Mouse (Mus musculus) lung, embryonic 14.5 days (tissue): ENCODE results near the gene Inafm1. TPM values are rescaled to one million over a fixed set of nuclear protein-coding genes. Genes with fewer than 3 reads are reported as not detected.
A peak's percentile ranks its signal among the peaks of the same experiment; 100 is the strongest.

ENCODE experiments used
- ATAC-seq: fragments of 200-750 bp; cut with Nextera tagmentation; 2 replicates; pipeline ENCODE4 v1.8.0; 2017; ENCODE audit warnings: mild to moderate bottlenecking, moderate TSS enrichment, moderate library complexity; ENCODE audit not compliant: insufficient read depth
- DNase-seq: peaks from one replicate; pipeline ENCODE4 v3.0.0-alpha.2; 2015
- H3K27ac ChIP-seq: fragments of 300-500 bp; sonication (generic); 2 replicates; pipeline ENCODE4 v1.5.1; 2014; ENCODE audit warnings: low read depth, mild to moderate bottlenecking, moderate library complexity
- H3K27me3 ChIP-seq: fragments of 300-500 bp; sonication (generic); 2 replicates; pipeline ENCODE4 v1.6.1; 2014; ENCODE audit warnings: low read length, control low read depth; ENCODE audit not compliant: insufficient read depth
- H3K36me3 ChIP-seq: fragments of 300-500 bp; sonication (generic); 2 replicates; pipeline ENCODE4 v1.6.1; 2014; ENCODE audit warnings: control low read depth; ENCODE audit not compliant: insufficient read depth
- H3K4me1 ChIP-seq: fragments of 300-500 bp; sonication (generic); 2 replicates; pipeline ENCODE4 v1.6.1; 2014; ENCODE audit warnings: antibody characterized with exemption, control low read depth; ENCODE audit not compliant: insufficient read depth
- H3K4me2 ChIP-seq: fragments of 300-500 bp; sonication (generic); 2 replicates; pipeline ENCODE4 v1.6.1; 2014; ENCODE audit warnings: mild to moderate bottlenecking
- H3K4me3 ChIP-seq: fragments of 300-500 bp; sonication (generic); 2 replicates; pipeline ENCODE4 v1.5.1; 2014; ENCODE audit warnings: low read depth, low read length
- H3K9ac ChIP-seq: fragments of 300-500 bp; sonication (generic); 2 replicates; pipeline ENCODE4 v1.6.1; 2014
- H3K9me3 ChIP-seq: fragments of 300-500 bp; sonication (generic); 2 replicates; pipeline ENCODE4 v1.6.1; 2016; ENCODE audit warnings: low read depth, low read length, control low read depth
- CTCF ChIP-seq: IDR thresholded peaks from 2 replicates; pipeline ENCODE4 v1.5.1; 2016; ENCODE audit warnings: antibody characterized with exemption, low read depth
- WGBS: fragments of 180-500 bp; shearing (Covaris S2); extraction: QIAGEN DNeasy Blood & Tissue Kit; methylation state at CpG from one replicate; pipeline ENCODE4 v1.1.7; 2014; 5-methylcytosine and 5-hydroxymethylcytosine counted together
- polyA plus RNA-seq: library from polyadenylated mRNA; unstranded; fragments of >200 nt; fragmentation: Nextera tagmentation; extraction: Ambion mirVana; gene quantifications from 2 replicates; pipeline ENCODE4 v1.2.1, GENCODE M21; 2014

Inafm1 gene
- polyA plus RNA-seq, 1 experiment from 2014 or later, result 14.5 TPM

GRCm38 (mm10) chr7:16312672-16313311, 39.4 kb upstream of the Inafm1 start:
- Histone ChIP-seq H3K4me2 (peak overlapping the region; percentile 100), H3K27me3 (peaks cover 12% of the 10 kb centered on the region), H3K9ac (peak overlapping the region; percentile 81), H3K4me1 (peaks cover 17% of the 10 kb centered on the region), H3K36me3 (no peaks in the 10 kb centered on the region), H3K4me3 (peak overlapping the region; percentile 59), H3K9me3 (no peaks in the 10 kb centered on the region), H3K27ac (peak overlapping the region; percentile 95)
- TF ChIP-seq CTCF, result no peak
- ATAC-seq (peak; percentile 10; the same call in 1 of the 2 replicates), DNase-seq (peak; percentile 88)
- under 1% methylated on average over 12 of the region's 12 CpGs for WGBS

- no peak for TF ChIP-seq CTCF
- peak; percentile 52 for DNase-seq
- under 1% methylated on average over 49 of the region's 49 CpGs for WGBS
- Histone ChIP-seq H3K36me3 (no peaks in the 10 kb centered on the region), H3K9ac (peak overlapping the region; percentile 78), H3K9me3 (no peaks in the 10 kb centered on the region), H3K27ac (peak overlapping the region; percentile 95), H3K4me2 (peak overlapping the region; percentile 100), H3K27me3 (peaks cover 12% of the 10 kb centered on the region), H3K4me3 (peak overlapping the region; percentile 59), H3K4me1 (peaks cover 17% of the 10 kb centered on the region)
- ATAC-seq, result peak; percentile 1; the same call in 1 of the 2 replicates
Measured at GRCm38 (mm10) chr7:16312011-16312671, 38.7 kb upstream of the Inafm1 start.

GRCm38 (mm10) chr7:16311453-16312004, 38.1 kb upstream of the Inafm1 start:
- TF ChIP-seq CTCF, result no peak
- Histone ChIP-seq H3K27ac (peak overlapping the region; percentile 95; the same call in 1 of the 2 replicates), H3K4me3 (peak overlapping the region; percentile 59), H3K9ac (peak overlapping the region; percentile 78), H3K9me3 (no peaks in the 10 kb centered on the region), H3K27me3 (peaks cover 12% of the 10 kb centered on the region), H3K4me1 (peaks cover 17% of the 10 kb centered on the region), H3K4me2 (peak overlapping the region; percentile 100), H3K36me3 (no peaks in the 10 kb centered on the region)
- peak; percentile 45 for DNase-seq
- ATAC-seq, result no peak
- WGBS, result 3% methylated on average over 14 of the region's 14 CpGs

- Histone ChIP-seq H3K27ac (peak overlapping the region; percentile 30; the same call in 1 of the 2 replicates), H3K4me3 (peak overlapping the region; percentile 59), H3K4me2 (peak overlapping the region; percentile 100), H3K4me1 (peaks cover 17% of the 10 kb centered on the region), H3K36me3 (no peaks in the 10 kb centered on the region), H3K9me3 (no peaks in the 10 kb centered on the region), H3K9ac (peak overlapping the region; percentile 51; the same call in 1 of the 2 replicates), H3K27me3 (peaks cover 12% of the 10 kb centered on the region)
- 0 out of 2 replicates have a peak, but pooled peaks have one; percentile 2 for ATAC-seq
- TF ChIP-seq CTCF, result no peak
- peak; percentile 37 for DNase-seq
- WGBS, result under 1% methylated on average over 31 of the region's 31 CpGs
Measured at GRCm38 (mm10) chr7:16310521-16311452, 37.4 kb upstream of the Inafm1 start.

- Histone ChIP-seq H3K27ac (peak overlapping the region; percentile 65; the same call in 1 of the 2 replicates), H3K27me3 (peaks cover 12% of the 10 kb centered on the region), H3K36me3 (no peaks in the 10 kb centered on the region), H3K4me2 (peak overlapping the region; percentile 100), H3K4me1 (peaks cover 17% of the 10 kb centered on the region), H3K9ac (peak overlapping the region; percentile 51), H3K4me3 (peak overlapping the region; percentile 59), H3K9me3 (no peaks in the 10 kb centered on the region)
- TF ChIP-seq CTCF, result peak; percentile 71
- DNase-seq (peak; percentile 72), ATAC-seq (no peak)
- under 1% methylated on average over 51 of the region's 56 CpGs for WGBS
Measured at GRCm38 (mm10) chr7:16310020-16310520, 36.7 kb upstream of the Inafm1 start.

- peaks cover 12% of the 10 kb centered on the region for H3K27me3 ChIP-seq
- H3K9ac ChIP-seq, result peak overlapping the region; percentile 51
- ATAC-seq (peak; percentile 36), DNase-seq (peak; percentile 87)
- H3K36me3 ChIP-seq, result no peaks in the 10 kb centered on the region
- H3K27ac ChIP-seq, result peak overlapping the region; percentile 65; the same call in 1 of the 2 replicates
- H3K9me3 ChIP-seq, result no peaks in the 10 kb centered on the region
- no peak for TF ChIP-seq CTCF
- peaks cover 17% of the 10 kb centered on the region for H3K4me1 ChIP-seq
- under 1% methylated on average over 56 of the region's 61 CpGs for WGBS
- H3K4me3 ChIP-seq, result peak overlapping the region; percentile 59
- H3K4me2 ChIP-seq, result peak overlapping the region; percentile 100
Measured at GRCm38 (mm10) chr7:16309318-16310019, 36.1 kb upstream of the Inafm1 start.
